Mouse (Mus musculus): ENCODE data around the gene Klhl13. TPM values are rescaled to one million over a fixed set of nuclear protein-coding genes. Genes with fewer than 3 reads are reported as not detected.

The Klhl13 gene
- polyA plus RNA-seq, 1 experiment from 2014 or later, result 60.5 TPM

DNA sequence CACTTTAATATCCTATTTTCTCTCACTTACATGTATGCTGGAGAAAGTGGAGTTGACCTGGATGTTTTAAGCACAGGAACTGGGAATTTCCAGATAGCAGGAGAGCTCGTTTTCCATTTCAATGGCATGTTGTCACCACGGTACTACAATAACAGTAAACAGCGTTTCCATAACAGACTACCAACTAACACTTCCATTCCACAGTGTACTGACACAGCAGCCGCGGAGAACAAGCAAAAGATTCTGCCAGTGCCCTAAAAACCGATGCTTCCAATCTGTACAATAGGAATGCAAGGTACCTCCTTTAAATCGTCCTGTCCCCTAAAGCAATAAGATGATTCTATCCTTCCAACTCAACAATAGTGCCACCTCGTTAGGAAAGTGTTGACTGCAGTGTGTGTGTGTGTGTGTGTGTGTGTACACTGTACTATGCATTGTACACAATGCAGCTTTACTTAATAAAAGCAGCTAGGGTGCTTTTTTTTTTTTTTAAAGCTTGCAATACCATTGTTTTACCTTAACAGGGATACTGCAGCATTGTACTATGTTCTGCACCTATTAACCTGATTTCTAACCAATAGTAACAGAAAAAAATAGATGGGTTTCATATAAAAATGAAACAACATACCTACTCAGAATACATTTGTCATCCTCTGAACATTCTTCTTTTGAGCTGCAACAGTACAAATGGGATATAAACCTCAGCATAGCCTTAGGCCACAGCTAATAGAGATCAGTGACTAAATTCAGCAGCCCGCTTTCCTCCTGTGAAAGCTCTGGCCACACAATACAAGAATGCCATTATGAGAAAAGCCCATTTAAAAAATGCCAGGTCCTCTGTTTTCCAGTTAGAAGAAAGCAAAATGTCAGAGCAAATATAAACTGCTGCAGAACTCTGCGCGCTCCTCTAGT lies 80.1 kb downstream of the Klhl13 start:
- Histone ChIP-seq H3K9ac (replicated peaks) (no peak overlapping the region), H3K4me2 (no peak overlapping the region), H3K36me3 (no peaks in the 10 kb centered on the region), H3K27ac (no peak overlapping the region), H3K27me3 (no peaks in the 10 kb centered on the region), H3K4me3 (replicated peaks) (no peak overlapping the region), H3K4me1 (replicated peaks) (no peaks in the 10 kb centered on the region), H3K9me3 (no peaks in the 10 kb centered on the region)
- 60% methylated on average over 11 of the region's 11 CpGs for WGBS
- ATAC-seq (ENCODE audit: insufficient number of reproducible peaks, insufficient read depth, low FRiP score, low TSS enrichment, low read depth), result no peak

DNA sequence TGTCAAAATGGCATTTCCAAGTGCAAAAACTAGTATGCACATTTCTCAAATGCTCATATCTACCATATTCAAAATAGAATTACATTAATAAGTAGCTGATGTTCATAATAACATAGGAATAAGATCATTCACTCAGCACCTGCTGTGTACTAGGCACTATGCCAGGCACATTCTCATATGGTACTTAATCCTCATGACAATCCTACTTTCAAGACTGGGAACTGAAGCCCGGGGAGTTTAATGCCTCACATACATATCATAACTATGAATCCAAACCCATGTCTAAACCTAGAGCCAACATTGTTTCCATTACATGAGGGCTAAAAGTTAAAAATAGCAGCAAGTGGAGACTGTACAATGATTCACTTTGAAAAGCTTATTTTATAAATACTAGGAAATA lies 97.3 kb downstream of the Klhl13 start:
- Histone ChIP-seq H3K4me1 (replicated peaks) (no peaks in the 10 kb centered on the region), H3K4me3 (replicated peaks) (no peak overlapping the region), H3K4me2 (no peak overlapping the region), H3K27ac (no peak overlapping the region), H3K36me3 (no peaks in the 10 kb centered on the region), H3K9ac (replicated peaks) (no peak overlapping the region), H3K27me3 (no peaks in the 10 kb centered on the region), H3K9me3 (no peaks in the 10 kb centered on the region)
- WGBS, result 55% methylated on average over 1 of the region's 1 CpGs
- no peak for ATAC-seq (ENCODE audit: insufficient number of reproducible peaks, insufficient read depth, low FRiP score, low TSS enrichment, low read depth)

DNA sequence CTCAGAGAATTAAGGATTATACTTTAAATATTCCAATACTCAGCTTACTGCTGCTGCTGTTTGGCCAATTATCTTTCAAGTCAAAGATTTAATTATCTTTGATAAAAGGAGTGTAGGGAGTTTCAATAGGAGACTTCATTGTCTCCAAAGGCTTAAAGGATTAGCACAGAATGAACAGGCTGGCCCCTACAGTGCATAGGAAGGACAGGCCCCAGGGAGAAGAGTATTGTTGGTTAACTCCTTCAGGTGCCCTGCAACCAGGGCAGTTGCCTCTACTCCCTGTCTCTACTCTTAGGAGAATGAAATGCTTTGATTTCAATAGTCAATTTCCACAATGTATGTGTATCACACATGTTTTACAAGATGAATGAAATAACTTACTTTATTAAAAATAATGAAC lies 116.1 kb downstream of the Klhl13 start:
- no peaks in the 10 kb centered on the region for H3K27me3 ChIP-seq
- H3K4me1 ChIP-seq (replicated peaks), result no peaks in the 10 kb centered on the region
- no peaks in the 10 kb centered on the region for H3K9me3 ChIP-seq
- no peak overlapping the region for H3K4me2 ChIP-seq
- no peak overlapping the region for H3K4me3 ChIP-seq (replicated peaks)
- H3K27ac ChIP-seq, result no peak overlapping the region
- no peak for ATAC-seq (ENCODE audit: insufficient number of reproducible peaks, insufficient read depth, low FRiP score, low TSS enrichment, low read depth)
- no peak overlapping the region for H3K9ac ChIP-seq (replicated peaks)
- H3K36me3 ChIP-seq, result no peaks in the 10 kb centered on the region

Measured in limb, embryonic 12.5 days (tissue).